Mouse (Mus musculus) liver, postnatal 0 days (tissue): ENCODE data around the gene Il1r1.

ENCODE experiments used
- CTCF ChIP-seq: sonication (generic); IDR thresholded peaks from 2 replicates; pipeline ENCODE4 v1.5.1; 2016; ENCODE audit warnings: antibody characterized with exemption, low read depth
- EP300 ChIP-seq: IDR thresholded peaks from 2 replicates; pipeline ENCODE4 v1.6.1; 2016; ENCODE audit warnings: antibody characterized with exemption, low read depth, mild to moderate bottlenecking

DNA sequence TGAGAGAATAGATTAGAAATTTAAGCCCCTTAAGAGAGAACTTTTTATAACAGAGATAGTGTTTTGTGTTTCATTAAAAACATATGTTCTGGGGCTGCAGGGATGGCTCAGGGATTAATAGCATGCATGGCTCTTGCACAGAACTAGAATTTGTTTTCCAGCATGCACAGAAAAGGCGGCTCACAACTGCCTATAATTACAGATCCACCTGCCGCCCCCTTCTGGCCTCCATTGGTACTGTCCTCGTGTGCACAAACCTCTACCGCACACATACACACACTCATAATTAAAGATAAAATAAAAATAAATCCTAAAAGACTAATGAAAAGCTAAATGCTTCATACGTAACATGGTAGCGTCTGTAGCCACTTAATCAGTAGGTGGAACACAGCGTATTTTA, 69.0 kb downstream of the Il1r1 start:
- TF ChIP-seq CTCF (peak; percentile 56), EP300 (no peak)
